Mouse (Mus musculus) erythroblast, embryonic 14.5 days (primary cell): ENCODE measurements around the gene Agap1.

ENCODE experiments used
- GATA1 ChIP-seq: IDR thresholded peaks from 2 replicates; pipeline ENCODE4 v1.6.1; 2012; ENCODE audit warnings: low read length, inconsistent platforms, mixed read lengths
- TAL1 ChIP-seq: IDR thresholded peaks from 3 replicates; pipeline ENCODE4 v1.6.1; 2012; ENCODE audit warnings: low read length, inconsistent platforms, mixed read lengths

DNA sequence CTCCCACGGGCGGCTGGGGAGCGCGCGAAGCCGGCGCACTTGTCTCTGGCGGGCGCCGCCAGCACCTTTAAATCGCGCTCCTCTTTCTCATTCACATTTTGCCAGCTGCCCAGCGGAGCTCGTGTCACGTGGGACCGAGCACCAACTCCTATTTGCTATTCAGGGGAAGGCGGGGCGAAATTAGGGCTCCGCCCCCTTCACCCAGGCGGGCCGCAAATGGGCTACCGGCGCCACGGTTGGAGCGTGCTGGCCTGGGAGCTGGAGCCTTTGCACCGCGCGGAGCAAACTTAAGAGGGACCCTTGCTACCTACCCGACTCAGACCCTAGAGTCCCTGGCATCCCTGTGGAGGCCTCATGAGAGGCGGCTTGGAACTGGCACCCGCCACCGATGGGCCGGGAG lies 476.5 kb downstream of the Agap1 start, which contains the start of gene Gbx2:
- TF ChIP-seq GATA1 (no peak), TAL1 (no peak)
